Mouse (Mus musculus): ENCODE results near the gene Garem2. TPM values are rescaled to one million over a fixed set of nuclear protein-coding genes. Genes with fewer than 3 reads are reported as not detected.
"Not testable (repeated sequence)": the region's sequence is repeated elsewhere in the genome, so short reads cannot be mapped to it uniquely, and the experiment has no call there.

The Garem2 gene
- polyA plus RNA-seq (2012; rRNA removed) (0.03 and 0.04 TPM in 2 replicates), polyA plus RNA-seq (2014; fragmentation: Nextera tagmentation; extraction: Ambion mirVana) (0.05 TPM in 1 of 2 replicates, not detected in the other)

DNA sequence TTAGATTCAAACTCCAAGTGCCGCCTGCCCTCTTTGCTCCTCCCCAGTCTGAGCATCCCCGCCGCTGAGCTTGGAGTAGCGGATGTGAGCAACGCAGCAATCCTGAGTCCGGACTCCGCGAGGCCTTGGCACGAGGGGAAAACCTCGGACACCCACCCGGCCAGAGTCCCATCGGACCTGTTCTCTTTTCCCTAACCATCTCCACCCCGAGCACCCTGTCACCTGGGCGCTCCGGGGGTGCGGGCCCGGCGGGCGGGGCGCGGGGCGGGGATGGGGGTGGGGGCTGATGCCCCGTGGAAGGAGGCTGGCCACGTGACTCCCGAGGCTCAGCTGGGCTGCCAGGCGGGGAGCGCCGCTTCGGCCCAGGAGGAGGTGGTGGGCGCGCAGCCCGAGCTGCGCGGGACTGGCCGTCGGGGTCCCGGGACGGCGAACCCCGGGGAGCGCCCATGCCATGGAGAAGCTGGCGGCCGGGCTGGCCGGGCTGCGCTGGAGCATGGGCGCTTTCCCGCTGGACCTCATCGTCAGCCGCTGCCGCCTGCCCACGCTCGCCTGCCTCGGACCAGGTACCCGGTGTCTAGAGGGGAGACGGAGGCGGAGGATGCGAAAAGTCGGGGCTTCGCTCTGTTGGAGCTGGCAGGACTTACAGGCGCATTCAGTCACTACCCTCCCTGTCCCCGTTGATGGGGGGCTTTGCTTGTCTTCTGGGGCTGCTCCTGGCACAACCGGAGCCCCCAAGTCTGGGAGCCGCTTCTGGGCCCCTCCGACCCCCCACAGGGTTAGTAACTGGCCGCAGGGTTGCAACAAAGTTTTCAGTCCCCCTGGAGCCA is at the start of gene Garem2:
Garem2 (plus strand) TSS at position 321 of the 827 bp plus-strand sequence.
- H3K9ac ChIP-seq (replicated peaks), result no peak within 1 kb of the TSS

DNA sequence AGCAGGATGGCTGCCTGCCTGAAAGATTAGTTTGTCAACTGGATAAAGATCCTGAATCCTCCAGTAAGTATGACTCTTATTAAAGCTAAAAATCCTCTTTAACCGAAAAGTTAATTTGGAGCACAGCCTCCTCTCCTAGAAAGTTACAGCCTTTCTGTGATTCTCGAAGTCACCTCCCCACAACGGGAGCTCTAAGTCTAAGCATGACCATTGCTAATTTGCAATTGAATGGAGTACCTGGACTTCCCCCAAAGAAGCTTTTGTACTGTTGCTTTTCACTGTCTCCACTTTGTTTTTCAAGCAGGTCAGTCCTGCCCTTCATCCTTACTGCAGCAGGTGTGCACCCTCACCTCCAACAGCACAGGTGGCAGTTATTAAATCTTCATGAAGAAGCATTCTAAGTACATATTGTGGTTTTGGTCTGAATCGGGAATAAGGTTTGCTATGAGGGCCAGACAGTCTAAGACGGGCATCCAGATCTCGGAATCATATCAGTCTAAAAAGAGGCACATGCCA is 46.7 kb upstream of the Garem2 start:
- no peak for TF ChIP-seq CTCF (IDR thresholded peaks at IDR 0.05; ENCODE audit: low read depth)
- no peak for TF ChIP-seq EP300 (IDR thresholded peaks at IDR 0.05; ENCODE audit: low read depth)
- Histone ChIP-seq H3K4me2 (ENCODE audit: low read depth) (no peak overlapping the region), H3K9me3 (ENCODE audit: control insufficient read depth, low read length) (no peaks in the 10 kb centered on the region), H3K4me1 (replicated peaks; ENCODE audit: control insufficient read depth in 2 of 2, insufficient read depth in 2 of 2, low read length in 1 of 2) (no peaks in the 10 kb centered on the region), H3K9ac (replicated peaks) (no peak overlapping the region), H3K4me3 (ENCODE audit: insufficient read depth in 1 of 2, low read depth in 2 of 2, low read length in 2 of 2) (no peak overlapping the region), H3K27me3 (ENCODE audit: control insufficient read depth, insufficient read depth, low read length) (no peaks in the 10 kb centered on the region), H3K36me3 (replicated peaks; ENCODE audit: control insufficient read depth, insufficient read depth, low read depth) (peaks cover 33% of the 10 kb centered on the region), H3K27ac (no peak overlapping the region)
- WGBS (ENCODE audit: insufficient replicate concordance), result 80% methylated on average over 6 of the region's 6 CpGs
- DNase-seq (ENCODE audit: low read depth in 3 of 3, low spot score in 3 of 3) (no peak), ATAC-seq (ENCODE audit: insufficient read depth) (no peak)

More for the DNA sequence above, at the start of gene Garem2:
- Histone ChIP-seq H3K9me3 (ENCODE audit: control insufficient read depth, low read length) (no peaks in the 10 kb centered on the region), H3K4me1 (replicated peaks; ENCODE audit: control insufficient read depth in 2 of 2, insufficient read depth in 2 of 2, low read length in 1 of 2) (no peaks in the 10 kb centered on the region), H3K27ac (no peak within 1 kb of the TSS), H3K4me3 (ENCODE audit: insufficient read depth in 1 of 2, low read depth in 2 of 2, low read length in 2 of 2) (peak within 1 kb of the TSS in 1 of 2 experiments; percentile 32; a peak in 2 of 4 replicates), H3K36me3 (replicated peaks; ENCODE audit: control insufficient read depth, insufficient read depth, low read depth) (no peaks in the 10 kb centered on the region), H3K4me2 (ENCODE audit: low read depth) (peak within 1 kb of the TSS; percentile 47), H3K27me3 (ENCODE audit: control insufficient read depth, insufficient read depth, low read length) (peaks cover 60% of the 10 kb centered on the region)
- no peak for ATAC-seq (ENCODE audit: insufficient read depth)
- DNase-seq (ENCODE audit: low read depth in 3 of 3, low spot score in 3 of 3), result no peak
- WGBS (ENCODE audit: insufficient replicate concordance), result 2% methylated on average over 65 of the region's 65 CpGs
- no peak for TF ChIP-seq CTCF (IDR thresholded peaks at IDR 0.05; ENCODE audit: low read depth)
- no peak for TF ChIP-seq EP300 (IDR thresholded peaks at IDR 0.05; ENCODE audit: low read depth)

DNA sequence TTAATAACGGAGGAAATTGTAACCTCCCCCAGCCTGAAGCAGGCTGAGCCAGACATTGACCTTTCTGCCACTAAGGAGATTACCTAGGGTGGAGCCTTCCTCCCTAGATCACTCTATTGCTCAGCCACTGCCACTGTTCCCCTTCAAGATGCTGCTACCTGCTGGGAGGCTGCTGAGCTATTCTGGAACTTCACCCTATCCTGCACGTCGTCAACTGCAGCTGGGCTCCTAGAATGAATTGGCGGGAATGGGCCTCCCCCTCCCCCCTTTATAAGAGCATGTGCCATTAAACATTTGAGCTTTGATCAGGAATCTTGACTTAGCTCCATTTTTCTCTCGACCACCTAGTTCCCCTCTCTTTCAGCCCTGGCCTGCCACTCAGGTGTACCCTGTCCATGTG is 45.4 kb upstream of the Garem2 start:
- 81% methylated on average over 5 of the region's 5 CpGs for WGBS (ENCODE audit: insufficient replicate concordance)
- not testable (repeated sequence) for H3K4me3 ChIP-seq (ENCODE audit: insufficient read depth in 1 of 2, low read depth in 2 of 2, low read length in 2 of 2); H3K27me3 ChIP-seq (ENCODE audit: control insufficient read depth, insufficient read depth, low read length); H3K27ac ChIP-seq; H3K4me2 ChIP-seq (ENCODE audit: low read depth); H3K9me3 ChIP-seq (ENCODE audit: control insufficient read depth, low read length); ATAC-seq (ENCODE audit: insufficient read depth); H3K9ac ChIP-seq (replicated peaks); DNase-seq (ENCODE audit: low read depth in 3 of 3, low spot score in 3 of 3); H3K4me1 ChIP-seq (replicated peaks; ENCODE audit: control insufficient read depth in 2 of 2, insufficient read depth in 2 of 2, low read length in 1 of 2)
- H3K36me3 ChIP-seq (replicated peaks; ENCODE audit: control insufficient read depth, insufficient read depth, low read depth), result peaks cover 44% of the 10 kb centered on the region

DNA sequence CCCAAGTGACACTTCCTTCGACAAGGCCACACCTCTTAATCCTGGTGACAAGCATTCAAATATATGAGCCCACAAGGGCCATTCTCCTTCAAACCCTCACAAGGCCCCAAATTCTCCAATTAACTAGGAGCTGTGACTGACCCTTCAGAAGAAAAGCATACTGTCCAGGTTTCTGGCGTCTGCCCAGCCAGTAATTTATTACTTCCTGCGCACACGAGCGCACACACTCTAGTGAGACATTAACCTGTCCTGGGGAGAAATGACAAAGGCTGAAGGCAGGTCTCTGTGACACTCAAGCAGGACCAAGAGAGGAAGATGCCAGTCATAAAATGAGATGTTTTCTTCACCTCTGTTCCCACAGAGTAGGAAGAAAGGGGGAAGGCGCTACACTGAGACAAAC is 37.2 kb upstream of the Garem2 start:
- TF ChIP-seq EP300 (IDR thresholded peaks at IDR 0.05; ENCODE audit: low read depth) (no peak), CTCF (IDR thresholded peaks at IDR 0.05; ENCODE audit: low read depth) (no peak)
- Histone ChIP-seq H3K27ac (no peak overlapping the region), H3K9me3 (ENCODE audit: control insufficient read depth, low read length) (no peaks in the 10 kb centered on the region), H3K27me3 (ENCODE audit: control insufficient read depth, insufficient read depth, low read length) (no peaks in the 10 kb centered on the region), H3K36me3 (replicated peaks; ENCODE audit: control insufficient read depth, insufficient read depth, low read depth) (peaks cover 80% of the 10 kb centered on the region), H3K4me3 (ENCODE audit: insufficient read depth in 1 of 2, low read depth in 2 of 2, low read length in 2 of 2) (no peak overlapping the region), H3K9ac (replicated peaks) (no peak overlapping the region), H3K4me1 (replicated peaks; ENCODE audit: control insufficient read depth in 2 of 2, insufficient read depth in 2 of 2, low read length in 1 of 2) (peaks cover 0 to 6% of the 10 kb centered on the region in 2 experiments; a peak in 2 of 4 replicates), H3K4me2 (ENCODE audit: low read depth) (no peak overlapping the region)
- DNase-seq (ENCODE audit: low read depth in 3 of 3, low spot score in 3 of 3), result no peak
- 79% methylated on average over 6 of the region's 6 CpGs for WGBS (ENCODE audit: insufficient replicate concordance)
- ATAC-seq (ENCODE audit: insufficient read depth), result no peak

DNA sequence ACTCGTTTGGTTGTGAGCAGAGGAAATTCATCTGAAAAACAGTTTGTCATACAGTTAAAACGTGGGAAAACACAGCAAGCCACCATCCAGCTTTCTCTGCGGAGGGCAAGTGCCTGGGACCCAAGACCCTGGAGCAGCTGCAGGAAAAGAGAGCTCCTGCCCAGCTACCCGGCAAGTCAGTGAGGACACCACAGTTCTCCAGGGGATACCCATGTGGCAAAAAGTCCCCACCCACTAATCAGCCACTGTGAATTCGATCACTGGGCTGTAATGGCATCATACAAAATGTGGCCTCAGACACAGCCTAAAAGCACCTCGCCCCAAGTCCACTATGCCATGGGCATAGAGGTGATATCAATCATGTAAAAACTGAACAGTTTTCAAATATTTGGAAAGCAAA is 33.3 kb upstream of the Garem2 start:
- Histone ChIP-seq H3K27me3 (ENCODE audit: control insufficient read depth, insufficient read depth, low read length) (no peaks in the 10 kb centered on the region), H3K9ac (replicated peaks) (peak overlapping the region; percentile 97), H3K4me3 (ENCODE audit: insufficient read depth in 1 of 2, low read depth in 2 of 2, low read length in 2 of 2) (peak overlapping the region; percentile 70 to 76), H3K4me1 (replicated peaks; ENCODE audit: control insufficient read depth in 2 of 2, insufficient read depth in 2 of 2, low read length in 1 of 2) (peaks cover 3 to 7% of the 10 kb centered on the region in 2 experiments), H3K36me3 (replicated peaks; ENCODE audit: control insufficient read depth, insufficient read depth, low read depth) (peaks cover 51% of the 10 kb centered on the region), H3K9me3 (ENCODE audit: control insufficient read depth, low read length) (no peaks in the 10 kb centered on the region), H3K27ac (no peak overlapping the region), H3K4me2 (ENCODE audit: low read depth) (peak overlapping the region; percentile 95)
- TF ChIP-seq CTCF (IDR thresholded peaks at IDR 0.05; ENCODE audit: low read depth), result no peak
- no peak for TF ChIP-seq EP300 (IDR thresholded peaks at IDR 0.05; ENCODE audit: low read depth)
- 59% methylated on average over 6 of the region's 6 CpGs for WGBS (ENCODE audit: insufficient replicate concordance)
- DNase-seq (ENCODE audit: low read depth in 3 of 3, low spot score in 3 of 3) (no peak), ATAC-seq (ENCODE audit: insufficient read depth) (no peak)
